Mouse (Mus musculus) ES-E14 (cell line): ENCODE data around the gene E2f1.

Source experiments
- CHD2 ChIP-seq: IDR thresholded peaks from 2 replicates; pipeline ENCODE4 v1.6.1; 2014; ENCODE audit warnings: mild to moderate bottlenecking, low read depth, low read length, inconsistent platforms
- MAFK ChIP-seq: IDR thresholded peaks from 2 replicates; pipeline ENCODE4 v1.6.1; 2014; ENCODE audit warnings: mild to moderate bottlenecking, low read depth, low read length, inconsistent platforms; ENCODE audit not compliant: insufficient read depth

- no peak for TF ChIP-seq MAFK
- no peak for TF ChIP-seq CHD2
Measured at GRCm38 (mm10) chr2:154581421-154581820, 11.7 kb upstream of the E2f1 start.
